Mouse (Mus musculus) liver, embryonic 14.5 days (tissue): ENCODE results near the gene Nop2.

ENCODE experiments used
- CTCF ChIP-seq: IDR thresholded peaks from 2 replicates; pipeline ENCODE4 v1.5.1; 2016; ENCODE audit warnings: antibody characterized with exemption, low read depth, control low read depth
- EP300 ChIP-seq: IDR thresholded peaks from 2 replicates; pipeline ENCODE4 v1.6.1; 2016; ENCODE audit warnings: antibody characterized with exemption, low read depth

- TF ChIP-seq CTCF (peak; percentile 75), EP300 (no peak)
Measured at GRCm38 (mm10) chr6:125145001-125145400, 13.3 kb downstream of the Nop2 start, which contains the start of gene Iffo1.
